Mouse (Mus musculus) left cerebral cortex, postnatal 36 days (tissue): ENCODE measurements at regions not wholly inside any gene's neighbourhood (a gene's known extent, or its start where the extent isn't known, plus 50 kb on each side); places are given as distances from the start of the nearest gene placed in this dataset.
"Not testable (repeated sequence)": the region's sequence is repeated elsewhere in the genome, so short reads cannot be mapped to it uniquely, and the experiment has no call there.

Experiments
- DNase-seq, 2 experiments: peaks; one replicate each; pipeline ENCODE4 v3.0.0; 2021 to 2022; ENCODE audit warnings: low spot score in 2 of 2, mixed read lengths in 1 of 2
- intact Hi-C: fragments of 180-260 bp; cut with DNase I; formaldehyde crosslinking; loops from one replicate; pipeline ENCODE4 v1.15.1; 2025

DNA sequence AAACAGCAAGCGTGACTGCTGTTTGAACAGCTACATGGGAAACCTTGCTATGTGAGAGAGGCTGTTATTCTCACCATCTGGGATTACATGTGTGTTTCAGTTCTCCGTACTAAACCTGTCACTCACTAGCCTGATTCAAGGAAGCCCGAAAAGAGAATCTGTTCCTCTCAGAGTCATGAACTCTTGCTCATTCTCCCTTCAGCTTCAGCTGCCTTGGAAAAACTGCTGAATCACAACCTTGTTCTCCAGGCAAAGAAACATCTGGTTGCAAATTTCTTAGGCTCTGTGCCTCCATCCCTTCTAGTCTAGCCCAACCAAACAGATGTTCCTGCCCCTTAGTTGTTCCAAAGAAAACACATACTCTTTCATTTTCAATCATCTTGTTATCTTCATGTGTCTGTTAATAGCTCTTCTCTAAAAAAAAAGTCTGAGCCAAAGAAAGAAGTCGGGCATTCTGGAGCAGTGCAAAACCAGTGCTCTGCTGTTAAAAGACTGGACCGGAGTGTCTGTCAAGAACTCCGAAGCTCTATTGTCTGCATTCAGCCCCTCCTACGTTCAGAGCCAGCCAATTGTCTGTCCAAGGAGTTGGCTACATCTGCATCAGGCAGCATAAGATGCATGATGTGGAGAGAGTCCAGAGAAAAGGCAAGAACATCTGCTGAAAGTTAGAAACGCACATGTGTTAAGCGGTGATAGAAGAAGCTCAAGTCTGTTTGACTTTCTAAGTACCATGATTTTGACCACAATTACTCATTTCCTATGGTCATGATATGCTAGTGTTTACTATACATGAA is 313.8 kb upstream of the Pkdcc start:
- intact Hi-C loops, result no loop called here
- no peak for DNase-seq

- intact Hi-C loops, result no loop called here
- DNase-seq, result no peak
Observed at GRCm38 (mm10) chr17:82904961-82905360, 310.1 kb upstream of the Pkdcc start.

DNA sequence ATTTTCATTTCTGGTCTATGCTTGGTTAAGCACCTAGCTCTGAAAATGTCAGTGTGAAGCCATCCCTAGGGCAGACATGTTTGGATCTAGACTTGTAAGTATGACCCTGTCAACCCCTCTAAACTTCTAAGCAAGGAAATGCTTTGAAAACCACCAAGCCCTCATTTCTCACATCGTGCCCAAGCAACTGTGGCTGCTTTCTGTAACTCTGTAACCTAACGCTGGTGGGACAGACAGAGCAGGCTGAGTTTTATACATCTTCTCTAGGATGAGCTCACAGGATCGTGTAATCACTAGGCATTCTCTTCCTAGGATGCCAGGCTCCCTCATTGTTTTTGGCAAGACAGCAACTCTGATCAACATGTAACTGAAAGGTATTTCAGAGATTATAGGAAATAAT is 309.6 kb upstream of the Pkdcc start:
- intact Hi-C loops, result no loop called here
- no peak for DNase-seq

DNA sequence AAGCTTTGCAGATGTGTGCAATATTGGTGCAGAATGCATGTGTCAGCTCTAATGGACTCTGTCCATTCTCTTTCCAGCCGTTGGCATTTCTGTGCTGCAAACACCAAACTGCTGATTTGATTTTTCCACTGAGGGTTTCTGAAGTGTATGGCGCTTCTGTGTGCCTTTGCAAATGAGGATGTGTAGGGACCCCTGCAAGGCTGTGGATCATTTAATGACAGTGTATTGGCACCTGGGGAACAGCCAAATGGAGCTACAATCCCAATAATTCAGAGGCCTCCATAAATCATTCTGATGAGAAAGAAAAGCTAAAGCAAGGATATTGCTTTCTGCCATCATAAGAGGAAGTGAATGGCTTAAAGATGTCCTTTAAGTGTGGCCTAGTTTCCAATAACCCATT is 305.9 kb upstream of the Pkdcc start:
- intact Hi-C loops, result no loop called here
- DNase-seq, result no peak

GRCm38 (mm10) chr17:82922986-82923385 is 292.1 kb upstream of the Pkdcc start:
- intact Hi-C loops, DNase-seq: not testable (repeated sequence)

DNA sequence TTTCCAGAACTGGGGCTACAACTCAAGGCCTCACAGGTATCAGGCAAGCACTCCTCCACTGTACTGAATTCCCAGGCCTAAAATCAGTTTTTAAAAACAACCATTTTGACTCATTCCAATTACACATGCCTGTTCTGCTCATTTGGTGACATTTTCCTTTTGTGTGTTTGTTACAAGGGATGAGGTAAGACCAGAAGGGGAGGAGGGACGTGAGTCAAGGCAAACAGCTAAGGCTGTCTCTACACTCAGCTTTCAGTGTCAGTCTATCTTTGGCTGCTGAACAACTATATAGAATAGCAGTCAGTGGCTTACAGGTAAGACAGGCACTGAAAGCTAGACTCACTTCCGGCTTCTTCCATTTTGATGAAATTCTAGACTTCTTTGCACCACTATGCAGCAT is 289.3 kb upstream of the Pkdcc start:
- no peak for DNase-seq

DNA sequence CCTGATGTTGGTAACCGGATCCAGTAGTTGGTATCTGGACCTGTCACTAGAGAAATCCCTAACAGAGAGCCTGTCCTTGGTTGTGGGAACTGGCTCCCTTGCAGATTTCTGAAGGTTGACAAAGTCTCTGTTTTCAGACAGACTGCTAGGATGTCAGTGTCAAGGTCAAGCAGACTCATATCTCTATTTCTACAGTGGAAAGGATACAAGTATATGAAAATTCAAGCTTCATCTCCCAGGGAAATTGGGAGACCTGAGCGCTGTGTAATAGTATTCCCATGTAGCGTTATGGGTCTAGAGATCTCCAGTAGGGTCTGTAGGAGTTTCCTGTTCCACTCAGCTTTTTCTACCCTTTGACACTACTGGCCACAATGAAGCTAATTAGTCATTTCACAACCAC is 287.4 kb upstream of the Pkdcc start:
- DNase-seq, result no peak
- intact Hi-C loops, result no loop called here

More for the DNA sequence above, 289.3 kb upstream of the Pkdcc start:
- intact Hi-C loops, result no loop called here

DNA sequence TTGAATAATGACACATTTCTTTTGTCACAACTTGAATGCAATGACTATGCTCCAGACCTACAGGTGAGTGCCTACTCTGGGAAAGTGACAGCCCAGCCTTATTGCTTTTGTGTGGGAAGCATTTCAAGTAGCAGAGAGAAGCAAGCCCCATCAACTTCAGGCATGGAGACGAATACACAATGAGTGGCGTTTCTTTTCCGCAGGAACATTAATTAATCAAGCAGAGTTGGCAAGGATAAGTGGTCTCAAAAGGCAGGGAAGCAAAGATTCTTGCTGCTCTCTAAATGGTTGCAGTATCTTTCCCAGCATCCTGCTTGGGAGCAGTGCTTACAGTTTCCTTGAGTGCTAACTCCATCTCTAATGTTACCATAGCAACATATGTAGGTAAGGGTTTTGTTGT is 285.6 kb upstream of the Pkdcc start:
- DNase-seq, result no peak
- intact Hi-C loops, result no loop called here

- DNase-seq, result peak; percentile 26 to 29
- intact Hi-C loops, result no loop called here
Observed at GRCm38 (mm10) chr17:82930738-82931137, 284.4 kb upstream of the Pkdcc start.

- intact Hi-C loops, result no loop called here
- no peak for DNase-seq
Observed at GRCm38 (mm10) chr17:82931476-82931875, 283.6 kb upstream of the Pkdcc start.

GRCm38 (mm10) chr17:82936836-82937235 is 278.3 kb upstream of the Pkdcc start:
- intact Hi-C loops, result no loop called here
- DNase-seq, result no peak

DNA sequence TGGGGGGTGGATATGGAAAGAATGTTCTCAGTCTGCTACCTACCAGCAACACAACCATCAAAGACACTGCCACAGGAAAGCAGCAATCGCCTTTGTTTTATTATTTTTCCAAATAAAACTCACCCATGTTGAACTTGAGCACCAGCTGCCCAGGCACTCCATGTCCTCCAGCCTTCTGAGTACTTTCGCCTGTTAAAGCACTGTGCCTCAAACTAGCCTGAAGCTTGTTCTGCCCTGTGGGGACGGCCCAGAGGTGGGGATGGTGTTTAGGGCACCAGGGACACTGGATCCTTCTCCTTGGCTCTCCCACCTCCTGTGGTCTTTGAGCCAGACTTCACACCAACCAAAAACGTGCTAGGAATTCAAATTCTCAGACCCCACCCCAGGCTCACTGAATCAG is 269.0 kb upstream of the Pkdcc start:
- no peak for DNase-seq
- intact Hi-C loops, result loop anchor here (10.0 kb wide), 1 partner anchor 71 kb away; no protein-coding TSS in a partner anchor

- intact Hi-C loops, result loop anchor here (10.0 kb wide), 2 partner anchors 75 to 1285 kb away; no protein-coding TSS in a partner anchor
- DNase-seq, result no peak
Observed at GRCm38 (mm10) chr17:82949794-82950193, 265.3 kb upstream of the Pkdcc start.

GRCm38 (mm10) chr17:82950268-82950667 is 264.8 kb upstream of the Pkdcc start:
- DNase-seq, result no peak
- intact Hi-C loops, result loop anchor here (10.0 kb wide), 1 partner anchor 1285 kb away; no protein-coding TSS in a partner anchor

GRCm38 (mm10) chr17:82957409-82957808 is 257.7 kb upstream of the Pkdcc start:
- intact Hi-C loops, result loop anchor here (10.0 kb wide), 1 partner anchor 1293 kb away; no protein-coding TSS in a partner anchor
- no peak for DNase-seq

DNA sequence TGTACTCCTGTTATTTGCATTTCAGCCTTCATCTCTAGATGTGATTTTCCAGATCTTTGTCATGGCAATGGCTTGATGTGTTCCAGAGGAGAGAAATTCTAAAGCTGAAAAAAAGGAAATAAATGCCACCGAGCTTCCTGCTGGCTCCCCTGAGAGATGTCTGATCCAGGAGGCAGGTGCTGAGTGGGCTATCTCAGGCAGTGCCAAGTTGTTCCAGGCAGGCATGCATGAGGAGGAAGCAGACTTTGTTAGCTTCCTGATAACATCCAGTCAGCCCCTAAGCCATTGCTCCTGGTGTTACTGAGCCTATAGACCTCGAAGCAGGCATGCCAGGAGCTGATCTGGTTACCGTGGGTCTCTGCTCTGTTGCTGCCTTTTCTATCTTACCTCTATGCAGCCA is 251.7 kb upstream of the Pkdcc start:
- peak in 1 of 2 experiments; percentile 15 for DNase-seq
- intact Hi-C loops, result no loop called here

DNA sequence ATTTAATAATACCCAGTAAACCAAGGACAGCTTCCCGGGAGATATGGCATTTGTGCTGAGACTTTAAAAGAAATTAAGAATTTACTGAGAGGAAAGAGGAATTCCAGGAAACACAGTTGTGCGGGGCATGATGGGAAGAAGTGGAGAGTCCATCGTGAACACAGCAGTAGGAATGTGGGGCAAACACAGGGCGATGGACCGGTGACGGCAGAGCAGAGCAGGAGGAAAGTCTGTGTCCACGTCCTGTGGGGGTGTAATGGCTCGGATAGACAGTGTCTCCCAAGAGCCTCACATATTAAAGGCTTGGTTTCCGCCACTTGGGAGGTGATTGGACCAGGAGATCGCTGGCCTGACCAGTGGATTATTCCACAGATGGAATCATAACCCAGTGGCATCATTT is 215.4 kb upstream of the Pkdcc start:
- intact Hi-C loops, result no loop called here
- no peak for DNase-seq

- DNase-seq, result no peak
- intact Hi-C loops, result no loop called here
Observed at GRCm38 (mm10) chr17:83000411-83000810, 214.7 kb upstream of the Pkdcc start.

DNA sequence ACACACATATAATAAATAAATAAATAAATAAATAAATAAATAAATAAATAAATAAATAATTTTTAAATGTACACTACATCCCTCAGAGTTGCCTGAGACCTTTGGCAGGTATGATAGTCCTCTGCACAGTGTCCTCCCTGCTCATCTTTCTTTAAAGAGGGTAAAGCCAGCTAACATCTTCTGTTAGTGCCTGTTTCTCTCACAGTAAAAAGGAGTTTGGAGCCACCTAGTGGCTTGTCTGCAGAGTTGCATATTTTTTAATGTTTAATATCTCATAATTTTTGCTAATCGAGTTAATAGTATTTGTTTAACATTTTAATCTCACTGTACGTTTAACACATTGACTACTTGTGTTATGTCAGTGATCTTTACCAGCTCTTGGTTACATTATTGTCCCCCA is 213.5 kb upstream of the Pkdcc start:
- no peak for DNase-seq
- intact Hi-C loops, result no loop called here

GRCm38 (mm10) chr17:83010845-83011244 is 204.2 kb upstream of the Pkdcc start:
- no peak for DNase-seq
- intact Hi-C loops, result no loop called here

DNA sequence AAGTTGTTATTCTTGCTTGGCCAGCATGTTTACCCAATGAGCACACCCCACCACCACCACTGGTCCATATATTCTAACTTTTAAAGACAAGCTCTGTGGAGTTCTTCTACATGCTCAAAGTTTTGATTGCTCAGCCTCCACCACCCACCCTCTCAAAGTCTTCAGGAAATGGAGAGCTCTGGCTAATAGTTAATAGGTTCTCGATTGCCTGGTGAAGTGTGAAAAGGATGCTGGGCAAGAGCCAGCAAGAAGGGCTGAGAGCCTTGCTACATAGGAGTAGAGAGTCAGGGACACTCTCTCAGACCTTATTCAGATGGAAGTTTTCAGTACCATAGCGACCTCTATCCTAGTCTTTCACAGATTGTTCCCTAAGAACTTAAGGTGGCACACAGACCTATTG is 199.4 kb upstream of the Pkdcc start:
- intact Hi-C loops, result no loop called here
- no peak for DNase-seq

GRCm38 (mm10) chr17:83016936-83017335 is 198.2 kb upstream of the Pkdcc start:
- no peak for DNase-seq
- intact Hi-C loops, result no loop called here
